Mouse (Mus musculus) hindbrain, embryonic 11.5 days (tissue): ENCODE results near the gene Hist1h4c. TPM values are rescaled to one million over a fixed set of nuclear protein-coding genes. Genes with fewer than 3 reads are reported as not detected.
"Not testable (repeated sequence)": the region's sequence is repeated elsewhere in the genome, so short reads cannot be mapped to it uniquely, and the experiment has no call there.

Experiments
- ATAC-seq: fragments of 200-750 bp; cut with Nextera tagmentation; 2 replicates; pipeline ENCODE4 v1.8.0; 2017; ENCODE audit warnings: mild to moderate bottlenecking, moderate TSS enrichment, moderate library complexity; ENCODE audit not compliant: low FRiP score
- DNase-seq: peaks from one replicate; pipeline ENCODE4 v3.0.0-alpha.2; 2015; ENCODE audit warnings: low spot score
- H3K27ac ChIP-seq: fragments of 300-500 bp; sonication (generic); 2 replicates; pipeline ENCODE4 v1.5.1; 2014; ENCODE audit warnings: mild to moderate bottlenecking, low read depth, low read length
- H3K27me3 ChIP-seq: fragments of 300-500 bp; sonication (generic); 2 replicates; pipeline ENCODE4 v1.6.1; 2014; ENCODE audit warnings: mild to moderate bottlenecking, low read length, moderate library complexity, mixed read lengths; ENCODE audit not compliant: control insufficient read depth, insufficient read depth
- H3K36me3 ChIP-seq: fragments of 300-500 bp; sonication (generic); 2 replicates; pipeline ENCODE4 v1.6.1; 2014; ENCODE audit warnings: mild to moderate bottlenecking, low read length, moderate library complexity, mixed read lengths; ENCODE audit not compliant: control insufficient read depth, insufficient read depth
- H3K4me1 ChIP-seq: fragments of 300-500 bp; sonication (generic); replicated peaks from 2 replicates; pipeline ENCODE4 v1.6.1; 2014; ENCODE audit warnings: low read length, mixed read lengths; ENCODE audit not compliant: control insufficient read depth, insufficient read depth
- H3K4me2 ChIP-seq: fragments of 300-500 bp; sonication (generic); replicated peaks from 2 replicates; pipeline ENCODE4 v1.6.1; 2014; ENCODE audit warnings: mild to moderate bottlenecking, low read depth, low read length
- H3K4me3 ChIP-seq: fragments of 300-500 bp; sonication (generic); 2 replicates; pipeline ENCODE4 v1.5.1; 2014; ENCODE audit warnings: low read depth, low read length
- H3K9ac ChIP-seq: fragments of 300-500 bp; sonication (generic); 2 replicates; pipeline ENCODE4 v1.6.1; 2014; ENCODE audit warnings: low read depth, low read length
- H3K9me3 ChIP-seq: fragments of 300-500 bp; sonication (generic); 2 replicates; pipeline ENCODE4 v1.6.1; 2016; ENCODE audit warnings: low read length; ENCODE audit not compliant: control insufficient read depth
- WGBS: fragments of 180-500 bp; shearing (Covaris S2); extraction: QIAGEN DNeasy Blood & Tissue Kit; methylation state at CpG from one replicate; pipeline ENCODE4 v1.1.7; 2014; 5-methylcytosine and 5-hydroxymethylcytosine counted together
- polyA plus RNA-seq: library from polyadenylated mRNA; unstranded; fragments of >200 nt; fragmentation: Nextera tagmentation; extraction: Ambion mirVana; gene quantifications from 2 replicates; pipeline ENCODE4 v1.2.1, GENCODE M21; 2014

Hist1h4c gene
- polyA plus RNA-seq, 1 experiment from 2014 or later = 4.9 TPM

- WGBS = under 1% methylated on average over 10 of the region's 37 CpGs
- Histone ChIP-seq H3K4me2 (peak overlapping the region; percentile 76), H3K27ac (peak overlapping the region; percentile 95), H3K9ac (peak overlapping the region; percentile 66), H3K4me3 (peak overlapping the region; percentile 43)
- ATAC-seq (peak; percentile 57), DNase-seq (peak; percentile 82)
- H3K27me3 ChIP-seq, H3K36me3 ChIP-seq, H3K4me1 ChIP-seq, H3K9me3 ChIP-seq: not testable (repeated sequence)
Observed at GRCm38 (mm10) chr13:23684295-23684945, 13.8 kb downstream of the Hist1h4c start.

GRCm38 (mm10) chr13:23683755-23684281, 14.4 kb downstream of the Hist1h4c start, which contains the start of the genes Hist1h2ac and Hist1h2bc:
Gene Hist1h2ac (minus strand): TSS chr13:23683948.
Gene Hist1h2bc (plus strand): TSS chr13:23684199.
- whole genome bisulfite sequencing = 0% methylated on average over 29 of the region's 32 CpGs
- Histone ChIP-seq H3K9ac (peak within 1 kb of the TSS; percentile 66), H3K36me3 (no peaks in the 10 kb centered on the region), H3K27me3 (no peaks in the 10 kb centered on the region), H3K27ac (peak within 1 kb of the TSS; percentile 95), H3K9me3 (no peaks in the 10 kb centered on the region), H3K4me1 (peaks cover 2% of the 10 kb centered on the region; the same call in 1 of the 2 replicates), H3K4me2 (peak within 1 kb of the TSS; percentile 76), H3K4me3 (peak within 1 kb of the TSS; percentile 43)
- DNase-seq (peak; percentile 89), ATAC-seq (peak; percentile 99)

- Histone ChIP-seq H3K27ac (peak overlapping the region; percentile 95), H3K4me2 (peak overlapping the region; percentile 46), H3K4me3 (peak overlapping the region; percentile 34), H3K9ac (peak overlapping the region; percentile 54)
- 15% methylated on average over 13 of the region's 30 CpGs for WGBS
- ATAC-seq (peak; percentile 56), DNase-seq (peak; percentile 43)
- not testable (repeated sequence) for H3K36me3 ChIP-seq, H3K27me3 ChIP-seq, H3K4me1 ChIP-seq, H3K9me3 ChIP-seq
Observed at GRCm38 (mm10) chr13:23682947-23683754, 15.1 kb downstream of the Hist1h4c start.

- no peak for ATAC-seq
- Histone ChIP-seq H3K36me3 (no peaks in the 10 kb centered on the region), H3K4me2 (peak overlapping the region; percentile 46), H3K27ac (peak overlapping the region; percentile 95; the same call in 1 of the 2 replicates), H3K4me3 (no peak overlapping the region; the same call in 1 of the 2 replicates), H3K4me1 (peaks cover 2% of the 10 kb centered on the region; the same call in 1 of the 2 replicates), H3K9me3 (no peaks in the 10 kb centered on the region), H3K9ac (peak overlapping the region; percentile 54; the same call in 1 of the 2 replicates), H3K27me3 (no peaks in the 10 kb centered on the region)
- DNase-seq = peak; percentile 35
- WGBS = 67% methylated on average over 1 of the region's 1 CpGs
Observed at GRCm38 (mm10) chr13:23682623-23682946, 15.7 kb downstream of the Hist1h4c start.

- WGBS = 84% methylated on average over 6 of the region's 6 CpGs
- Histone ChIP-seq H3K4me3 (no peak overlapping the region), H3K36me3 (no peaks in the 10 kb centered on the region), H3K27me3 (no peaks in the 10 kb centered on the region), H3K9ac (no peak overlapping the region), H3K27ac (no peak overlapping the region), H3K4me1 (peaks cover 2% of the 10 kb centered on the region; the same call in 1 of the 2 replicates), H3K9me3 (no peaks in the 10 kb centered on the region), H3K4me2 (no peak overlapping the region)
- DNase-seq (no peak), ATAC-seq (no peak)
Observed at GRCm38 (mm10) chr13:23681990-23682582, 16.2 kb downstream of the Hist1h4c start.

- no peak for DNase-seq
- Histone ChIP-seq H3K9me3 (no peaks in the 10 kb centered on the region), H3K27me3 (no peaks in the 10 kb centered on the region), H3K4me2 (no peak overlapping the region), H3K27ac (no peak overlapping the region), H3K9ac (no peak overlapping the region), H3K4me1 (no peaks in the 10 kb centered on the region), H3K36me3 (no peaks in the 10 kb centered on the region), H3K4me3 (no peak overlapping the region)
- ATAC-seq = no peak
- WGBS = 84% methylated on average over 3 of the region's 3 CpGs
Observed at GRCm38 (mm10) chr13:23662536-23662935, 35.7 kb downstream of the Hist1h4c start.

- Histone ChIP-seq H3K4me1 (no peaks in the 10 kb centered on the region), H3K4me3 (no peak overlapping the region)
- WGBS = 77% methylated on average over 6 of the region's 6 CpGs
Observed at GRCm38 (mm10) chr13:23659636-23660366, 38.5 kb downstream of the Hist1h4c start.

More at GRCm38 (mm10) chr13:23659636-23660366, 38.5 kb downstream of the Hist1h4c start:
- H3K36me3 ChIP-seq = no peaks in the 10 kb centered on the region
- DNase-seq = no peak
- H3K9me3 ChIP-seq = no peaks in the 10 kb centered on the region
- no peak overlapping the region for H3K9ac ChIP-seq
- ATAC-seq = no peak
- H3K27me3 ChIP-seq = no peaks in the 10 kb centered on the region
- H3K27ac ChIP-seq = no peak overlapping the region
- no peak overlapping the region for H3K4me2 ChIP-seq
